Mouse (Mus musculus): ENCODE measurements around the gene Poc5. TPM values are rescaled to one million over a fixed set of nuclear protein-coding genes. Genes with fewer than 3 reads are reported as not detected.

Poc5 gene
- total RNA-seq, 2 experiments from 2014 or later = 14.3 to 19.0 TPM

DNA sequence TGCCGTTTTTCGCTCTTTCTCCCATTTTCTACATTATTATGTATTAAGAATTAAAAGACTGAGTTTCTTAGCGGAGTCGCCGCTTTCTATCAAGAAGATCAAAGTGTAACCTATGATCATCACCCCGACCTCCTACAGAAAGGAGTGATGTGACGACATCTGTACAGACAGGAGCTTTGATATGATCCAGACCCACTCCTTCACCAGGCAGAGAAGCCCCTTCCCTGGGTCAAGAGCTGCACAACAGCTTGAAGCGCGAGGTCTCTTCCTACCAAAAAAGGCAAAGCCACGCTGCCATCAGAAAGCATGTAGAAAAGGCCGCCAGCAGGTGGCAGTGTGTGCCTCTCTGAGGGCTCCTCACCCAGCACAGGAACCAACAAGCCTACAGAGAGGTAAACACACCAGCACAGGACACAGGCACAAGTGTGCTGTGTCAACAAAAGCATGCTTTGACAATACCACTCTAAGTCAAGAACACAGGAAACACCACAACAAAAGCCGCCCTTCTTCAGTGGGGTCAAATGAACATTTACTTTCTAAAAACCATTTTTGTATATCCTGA, 43.6 kb downstream of the Poc5 start:
- DNase-seq = peak; percentile 91 to 94

DNA sequence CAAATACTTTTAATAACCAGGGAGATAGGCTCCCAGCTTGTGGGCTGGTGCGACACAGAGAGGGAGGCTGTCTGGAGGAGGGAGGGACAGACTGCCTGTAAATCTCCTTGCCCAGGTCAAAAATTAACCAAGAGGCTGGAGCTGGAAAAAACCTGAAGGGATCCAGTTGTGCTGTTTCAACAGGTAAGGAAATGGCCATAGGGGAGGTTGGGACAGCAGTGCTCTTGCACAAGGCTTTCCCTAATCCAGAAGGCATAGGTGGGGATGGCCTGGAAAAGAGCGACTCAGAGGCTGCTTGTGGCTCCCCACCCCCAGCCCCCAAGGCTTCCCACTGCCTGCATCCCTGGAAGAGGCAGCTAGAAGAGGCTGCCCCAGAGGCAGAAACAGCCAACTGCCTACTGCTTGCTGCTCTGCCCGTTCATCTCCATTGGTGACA, 44.3 kb downstream of the Poc5 start:
- peak in 1 of 2 experiments; percentile 48 for DNase-seq

DNA sequence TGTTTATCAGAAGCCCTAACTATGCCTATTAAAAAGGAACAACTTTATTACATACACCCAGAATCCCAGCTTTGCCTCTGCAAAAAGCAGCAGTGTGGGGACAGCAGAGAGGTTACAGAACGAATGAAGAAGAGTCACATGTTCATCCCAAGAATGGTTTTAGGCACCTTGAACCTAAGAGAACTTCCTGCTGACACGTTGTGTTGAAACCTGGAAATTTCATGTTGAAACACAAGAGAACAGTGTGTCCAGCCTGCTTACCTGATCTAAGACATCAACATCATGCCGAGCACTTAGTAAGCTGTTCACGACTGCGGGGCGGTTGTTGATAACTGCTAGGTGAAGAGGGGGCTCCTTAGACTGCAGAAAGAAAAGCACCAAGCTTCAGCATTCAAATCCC, 44.9 kb downstream of the Poc5 start:
- DNase-seq = no peak

DNA sequence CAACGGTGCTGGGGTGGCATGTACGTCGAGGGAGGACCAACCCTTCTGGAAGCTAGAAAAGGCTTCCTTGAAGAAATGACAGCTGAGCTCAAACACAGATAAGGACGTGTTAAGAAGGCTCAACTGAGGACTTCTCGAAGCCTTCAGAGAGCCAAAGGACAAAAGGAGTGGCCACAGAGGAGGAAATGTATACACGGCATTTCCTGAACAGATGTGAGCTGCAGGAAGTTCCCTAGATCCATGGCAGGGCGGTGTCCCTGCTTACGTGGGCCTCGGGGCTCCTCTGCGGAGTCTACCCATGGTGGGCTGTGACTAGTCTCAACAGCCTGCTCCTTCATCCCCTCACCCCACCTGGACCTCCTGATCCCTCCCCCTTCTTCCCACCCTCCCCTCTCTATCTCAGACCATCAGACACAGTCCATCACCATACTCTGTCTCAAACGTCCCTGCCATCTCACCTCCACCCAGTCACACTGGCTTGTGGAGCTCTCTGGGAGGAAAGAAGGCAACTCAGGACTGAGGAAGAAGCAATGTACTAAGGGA, 45.6 kb downstream of the Poc5 start:
- DNase-seq = no peak

DNA sequence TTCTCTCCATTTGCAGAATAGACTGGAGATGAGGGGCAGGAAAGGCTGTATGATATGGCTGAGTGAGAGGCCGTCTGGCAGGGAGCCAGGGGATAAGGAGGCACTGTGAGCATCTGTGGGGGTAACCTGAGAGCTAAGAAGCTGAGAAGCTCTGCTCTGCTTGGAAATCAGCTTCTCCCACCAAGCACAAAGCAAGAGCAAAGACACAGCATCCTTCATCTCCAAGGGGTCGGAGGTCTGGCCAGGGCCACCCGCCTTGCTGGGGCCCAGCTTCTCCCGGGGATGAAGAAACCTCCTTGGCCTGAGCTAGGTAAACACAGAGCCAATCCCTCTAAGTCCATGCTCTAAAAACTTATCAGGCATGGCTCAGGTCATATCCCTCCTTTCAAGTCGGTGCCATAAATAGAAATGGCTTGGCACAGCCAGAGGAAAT, 46.8 kb downstream of the Poc5 start:
- DNase-seq = peak in 1 of 2 experiments; percentile 12

DNA sequence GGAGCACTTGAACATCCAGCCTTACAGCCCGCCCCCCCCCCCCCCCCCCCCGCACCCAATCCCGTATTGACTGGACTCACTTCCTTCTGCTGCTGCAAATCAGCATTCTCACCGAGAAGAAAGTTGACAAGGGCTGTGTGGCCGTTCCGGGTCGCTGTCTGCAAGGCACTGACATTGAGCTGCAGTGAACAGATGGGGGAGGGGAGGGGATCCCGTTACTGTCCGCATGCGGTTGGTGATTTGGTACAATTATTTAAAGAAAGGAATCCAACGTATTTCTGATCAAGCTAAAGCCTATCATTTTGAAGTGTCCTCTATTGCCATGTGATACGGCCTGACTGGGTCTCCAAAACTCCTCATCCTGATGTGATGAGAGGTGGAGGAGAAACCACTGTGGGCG, 47.7 kb downstream of the Poc5 start:
- DNase-seq = peak in 1 of 2 experiments; percentile 53

DNA sequence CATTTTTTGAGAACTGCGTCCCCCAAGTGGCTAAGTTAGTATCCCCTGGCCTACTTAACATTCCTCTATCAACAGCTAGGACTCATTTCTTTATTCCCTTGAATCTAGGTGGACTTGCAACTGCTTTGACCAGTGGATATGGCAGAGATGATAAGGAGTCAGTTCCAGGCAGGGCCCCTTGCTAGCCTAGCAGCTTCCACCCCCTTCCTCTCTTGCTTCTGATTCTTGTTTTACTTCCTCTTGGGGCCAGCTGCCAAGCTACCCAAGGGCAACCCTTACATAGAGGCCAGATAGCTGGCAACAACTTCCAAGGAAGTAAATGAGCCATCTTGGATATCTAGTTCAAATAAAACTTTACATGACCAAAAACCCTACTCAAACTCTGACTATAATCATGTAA, 48.8 kb downstream of the Poc5 start:
- no peak for DNase-seq

DNA sequence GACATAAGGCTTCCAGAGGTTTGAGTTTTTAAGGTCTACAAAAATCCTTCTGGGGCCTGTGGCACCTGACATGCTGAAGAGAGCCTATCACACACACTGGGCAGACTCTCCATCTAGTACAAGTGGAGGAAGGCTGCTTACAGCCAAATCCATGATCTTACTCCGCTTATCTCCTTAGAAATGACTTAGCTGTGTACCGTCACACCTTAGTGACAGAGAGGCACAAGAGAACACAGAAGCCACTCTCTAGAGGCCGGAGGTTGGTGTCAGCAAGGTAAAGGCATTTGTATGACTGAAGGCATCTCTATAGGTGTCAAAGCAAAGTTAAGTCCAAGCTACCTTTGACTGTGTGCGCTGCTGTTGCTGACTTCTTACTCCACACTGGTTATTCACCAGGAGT, 52.3 kb downstream of the Poc5 start:
- no peak for DNase-seq

DNA sequence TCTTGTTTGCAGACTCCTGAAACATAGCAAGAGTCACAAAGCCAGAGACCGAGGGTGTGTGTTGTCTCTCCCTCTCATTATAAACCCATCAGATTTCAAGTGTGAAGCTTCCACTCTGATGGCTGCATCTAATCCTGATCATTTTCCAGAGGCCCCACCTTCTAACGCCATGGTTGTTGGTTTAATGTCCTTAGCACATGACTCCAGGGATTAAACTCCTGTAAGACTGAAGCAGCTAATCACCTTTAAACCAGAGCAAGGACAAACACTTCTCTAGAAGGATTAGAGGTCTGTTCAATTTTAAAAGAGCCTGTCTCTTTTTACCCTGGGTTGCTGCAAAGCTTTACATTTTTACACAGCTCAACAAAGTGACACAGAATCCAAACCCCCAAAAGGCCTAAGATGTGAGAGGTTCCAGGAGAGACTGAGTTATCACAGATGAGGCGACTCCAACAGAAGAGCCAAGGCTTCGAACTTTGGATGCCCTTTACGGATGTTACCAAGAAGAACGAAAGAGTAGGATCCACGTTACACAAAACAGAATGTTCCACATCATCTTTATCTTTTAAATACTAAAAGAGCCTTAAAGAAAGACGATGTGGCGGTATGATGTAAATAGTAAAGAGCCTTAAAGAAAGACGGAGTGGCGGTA, 62.2 kb downstream of the Poc5 start:
- DNase-seq = no peak

DNA sequence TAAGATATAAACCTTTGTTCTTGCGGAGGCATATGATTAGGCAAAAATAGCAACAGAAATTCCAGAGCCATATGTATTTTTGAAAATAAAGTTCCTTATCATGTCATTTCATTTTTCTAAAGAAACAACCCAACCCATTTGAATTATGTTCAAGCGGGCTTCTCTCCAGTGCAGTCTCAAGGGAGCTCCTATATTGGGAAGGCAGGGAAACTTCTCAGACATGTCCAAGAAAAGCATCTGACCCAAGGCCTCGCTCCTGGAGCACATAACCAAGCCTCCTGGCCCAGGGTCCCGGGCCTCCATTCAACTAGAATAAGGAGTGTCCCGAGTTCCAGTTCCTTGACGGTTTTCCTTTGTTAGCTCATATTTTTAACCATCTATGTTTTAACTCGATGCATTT, 62.8 kb downstream of the Poc5 start:
- no peak for DNase-seq

DNA sequence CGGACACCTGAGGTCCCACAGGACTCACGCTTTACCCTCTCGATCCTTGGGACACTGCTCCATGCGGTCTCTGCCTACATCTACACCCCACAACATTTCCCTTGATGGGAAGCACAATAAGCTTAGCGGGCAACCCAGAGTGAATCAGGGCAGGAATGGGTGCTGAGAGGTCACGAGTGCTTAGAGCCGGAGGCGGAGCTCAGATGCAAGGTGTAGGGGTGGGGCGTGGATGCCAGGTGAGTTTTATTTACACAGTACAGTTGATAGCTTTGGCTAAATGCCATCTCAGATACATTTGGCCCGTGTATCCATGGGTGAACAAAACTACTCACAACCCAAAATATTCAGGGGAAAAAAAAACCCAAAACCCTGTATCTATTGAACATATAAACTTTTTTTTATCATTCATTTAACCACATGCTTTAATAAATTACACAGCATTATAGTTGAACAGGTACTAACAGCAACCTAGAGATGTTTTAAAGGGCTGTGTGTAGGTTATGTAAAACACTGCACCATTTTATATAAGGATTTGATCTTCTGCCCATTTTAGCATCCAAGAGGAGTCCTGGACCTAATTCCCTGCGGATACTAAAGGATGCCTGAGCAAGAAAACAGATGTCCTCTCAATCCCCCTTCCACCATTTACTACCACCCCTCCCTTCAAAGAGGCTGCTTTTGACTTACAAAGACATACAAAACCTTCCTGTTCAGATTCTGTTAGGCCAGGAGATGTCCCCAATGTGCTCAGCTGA, 63.5 kb downstream of the Poc5 start:
- DNase-seq = no peak

DNA sequence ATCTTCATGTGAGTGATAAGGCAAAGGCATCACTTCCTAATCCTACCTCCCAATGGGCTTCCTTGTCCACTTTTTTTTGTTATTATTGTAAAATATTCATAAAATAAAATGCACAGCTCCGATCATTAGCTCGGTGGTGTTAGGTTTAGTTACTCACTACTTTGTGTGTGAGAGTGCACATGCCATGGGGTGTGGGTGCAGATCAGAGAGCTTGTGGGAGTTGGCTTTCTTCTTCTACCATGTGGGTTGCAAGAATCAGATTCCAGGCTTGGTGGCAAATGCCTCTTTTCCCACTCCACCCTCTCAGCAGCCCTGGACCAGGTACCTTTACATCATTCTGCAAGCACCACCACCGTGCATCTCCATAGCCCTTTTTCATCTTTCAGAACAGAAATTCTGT, 64.5 kb downstream of the Poc5 start:
- no peak for DNase-seq

DNA sequence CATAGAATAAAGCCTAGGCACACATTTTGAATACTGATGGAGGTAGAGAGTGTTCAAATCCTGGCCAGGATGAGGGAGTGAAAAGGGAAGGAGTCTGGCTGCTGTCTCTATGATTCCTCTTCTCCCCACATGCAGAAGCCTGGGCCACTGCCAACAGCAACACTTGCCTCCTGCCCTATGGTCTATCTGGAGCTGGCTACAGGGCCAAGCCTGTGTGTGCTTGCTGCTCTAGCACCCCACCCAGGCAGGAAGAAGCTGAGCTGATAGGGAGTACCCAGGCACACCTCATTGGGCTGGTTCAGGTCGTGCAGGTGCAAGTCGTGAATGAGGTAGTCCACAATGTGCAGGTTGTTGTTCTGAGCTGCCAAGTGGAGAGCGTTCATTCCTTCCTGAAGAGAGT, 66.2 kb downstream of the Poc5 start:
- DNase-seq = peak in 1 of 2 experiments; percentile 32

DNA sequence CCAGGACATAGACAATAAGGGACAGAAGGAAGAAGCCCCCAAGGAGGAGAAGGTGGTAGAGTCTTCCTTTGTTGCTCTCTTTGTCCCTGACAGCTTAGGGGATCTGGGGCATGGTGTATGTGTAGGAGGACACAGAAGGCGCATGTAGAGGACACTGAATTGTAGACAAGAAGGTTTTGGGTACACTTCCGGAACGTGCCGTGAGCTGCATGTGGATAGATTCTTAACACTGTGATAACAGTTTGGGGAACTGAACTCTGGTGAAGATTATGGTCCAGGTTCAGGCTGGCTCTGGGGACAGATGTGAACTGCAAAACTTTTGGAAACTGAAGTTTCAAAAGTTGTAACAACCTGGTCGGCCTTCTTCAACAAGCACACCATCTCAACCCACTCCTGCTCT, 69.5 kb downstream of the Poc5 start:
- no peak for DNase-seq

DNA sequence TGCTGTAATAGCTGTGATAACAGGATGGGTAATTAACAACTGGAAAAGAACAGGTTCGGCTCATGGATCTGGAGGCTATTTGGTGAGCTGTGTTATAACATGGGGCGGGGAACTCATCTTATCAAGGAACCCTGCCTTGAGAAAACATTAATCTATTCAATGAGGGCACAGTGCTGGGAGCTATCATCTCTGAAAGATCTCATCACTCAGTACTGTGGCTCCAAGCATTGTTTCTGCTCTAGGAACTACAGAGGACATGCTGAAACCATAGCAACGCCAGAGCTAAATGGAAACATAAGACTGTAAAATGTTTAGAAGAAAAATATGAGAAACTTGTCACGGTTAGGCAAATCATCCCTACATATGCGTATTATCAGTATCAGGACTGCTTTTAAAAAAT, 69.9 kb downstream of the Poc5 start:
- DNase-seq = no peak

DNA sequence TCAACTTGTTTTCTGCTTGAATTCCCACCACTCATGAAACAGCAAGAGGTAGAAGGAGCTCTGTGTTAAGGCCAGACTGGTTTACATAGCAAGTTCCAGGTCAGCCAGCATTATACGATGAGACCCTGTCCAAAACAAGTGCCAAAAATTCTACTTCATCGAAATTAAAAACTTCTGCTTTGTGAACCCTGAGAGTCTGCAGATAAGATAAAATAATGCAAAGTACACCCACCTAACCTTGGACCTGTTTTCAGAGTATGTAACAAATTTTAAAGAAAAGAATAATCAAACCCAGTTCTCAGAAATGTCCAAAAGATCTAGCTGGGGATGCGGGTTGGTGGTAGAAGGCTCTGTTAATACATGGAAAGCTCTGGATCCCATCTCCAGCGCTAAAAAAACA, 70.5 kb downstream of the Poc5 start:
- no peak for DNase-seq

DNA sequence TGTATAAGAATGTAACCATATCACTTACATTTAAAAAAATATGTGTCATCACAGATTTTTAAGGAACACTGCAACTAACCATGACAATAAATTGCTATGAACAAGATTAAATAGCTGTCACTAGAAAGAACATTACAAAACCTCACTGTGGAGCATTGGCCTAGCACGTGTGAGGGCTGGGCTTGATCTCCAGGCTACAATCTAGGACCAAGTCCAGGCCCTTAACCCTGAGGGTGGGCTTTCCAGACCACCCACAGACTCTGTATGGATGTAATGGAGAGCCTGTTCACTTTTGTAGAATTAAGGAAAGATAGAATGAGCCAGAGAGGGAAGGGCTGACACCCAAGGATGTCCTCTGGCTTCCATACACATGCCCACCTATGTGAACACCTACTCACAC, 74.5 kb downstream of the Poc5 start:
- no peak for DNase-seq

DNA sequence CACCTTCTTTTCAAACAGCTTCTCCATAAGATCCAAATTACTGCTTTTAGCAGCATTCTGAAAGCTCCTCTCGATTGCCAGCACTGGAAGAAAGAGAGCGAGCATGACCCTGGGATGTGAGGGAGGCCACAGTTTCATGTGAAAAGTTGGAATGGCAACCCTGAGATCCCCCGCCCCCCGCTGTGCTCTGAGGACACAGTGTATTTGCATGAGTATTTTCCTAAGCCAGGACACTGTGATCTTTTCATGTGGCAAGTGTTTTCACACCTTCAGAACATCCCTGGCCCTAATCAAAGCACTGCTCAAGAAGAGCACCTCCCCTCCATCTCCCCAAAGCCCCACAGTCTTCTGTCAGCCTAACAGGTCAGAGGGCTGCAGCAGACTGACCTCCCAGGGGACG, 77.2 kb downstream of the Poc5 start:
- peak in 1 of 2 experiments; percentile 18 for DNase-seq

Small RNA genes within 50 kb of the gene (microRNA-seq; reads per million reads assigned to microRNA genes)
- gene Gm25213 = not detected

Other genes with a start within 250 kb of the Poc5 start
- 1 to 10 TPM; 1.1 to 1.8 TPM for gene Ankdd1b, start 82.9 kb downstream of the Poc5 start, total RNA-seq (2021)
- gene Gm17622, start 102.4 kb downstream of the Poc5 start, total RNA-seq (2021) = not detected
- gene Polk, start 154.3 kb downstream of the Poc5 start, total RNA-seq (2021) = 10 to 100 TPM; 32.8 to 38.8 TPM
- gene Col4a3bp, start 154.3 kb downstream of the Poc5 start, total RNA-seq (2021) = 100 to 1,000 TPM in 1 of 2 experiments, 10 to 100 TPM in 1; 84.4 to 113 TPM